Mouse (Mus musculus): ENCODE data around the gene Psg16.
A peak's percentile ranks its signal among the peaks of the same experiment; 100 is the strongest.
"Not testable (repeated sequence)": the region's sequence is repeated elsewhere in the genome, so short reads cannot be mapped to it uniquely, and the experiment has no call there.

The Psg16 gene

DNA sequence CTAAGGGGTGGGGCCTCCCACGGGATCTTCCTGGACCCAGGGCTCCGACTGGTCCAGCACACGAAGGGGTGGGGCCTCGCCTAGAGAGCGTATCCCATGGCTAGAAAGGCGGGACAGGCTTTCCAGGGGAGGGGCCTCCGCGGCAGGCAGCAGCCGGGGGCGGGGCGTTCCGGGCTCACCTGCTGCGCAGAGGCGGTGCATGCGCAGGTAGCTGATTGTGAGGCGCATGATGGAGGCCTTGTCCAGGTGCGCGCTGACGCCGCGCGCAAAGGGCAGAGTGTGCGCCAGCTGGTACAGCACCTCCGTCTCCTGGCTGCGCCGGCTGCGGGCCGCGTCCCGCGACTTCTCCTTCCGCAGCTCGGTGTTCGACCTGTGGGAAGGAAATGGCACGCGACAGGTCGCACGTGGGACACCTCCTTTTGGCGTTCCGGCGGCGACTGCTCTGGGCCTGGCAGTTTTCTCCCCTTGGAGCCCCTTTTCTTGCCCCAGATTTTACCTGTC, 17.7 kb upstream of the Psg16 start:
- peak; percentile 97 for DNase-seq

DNA sequence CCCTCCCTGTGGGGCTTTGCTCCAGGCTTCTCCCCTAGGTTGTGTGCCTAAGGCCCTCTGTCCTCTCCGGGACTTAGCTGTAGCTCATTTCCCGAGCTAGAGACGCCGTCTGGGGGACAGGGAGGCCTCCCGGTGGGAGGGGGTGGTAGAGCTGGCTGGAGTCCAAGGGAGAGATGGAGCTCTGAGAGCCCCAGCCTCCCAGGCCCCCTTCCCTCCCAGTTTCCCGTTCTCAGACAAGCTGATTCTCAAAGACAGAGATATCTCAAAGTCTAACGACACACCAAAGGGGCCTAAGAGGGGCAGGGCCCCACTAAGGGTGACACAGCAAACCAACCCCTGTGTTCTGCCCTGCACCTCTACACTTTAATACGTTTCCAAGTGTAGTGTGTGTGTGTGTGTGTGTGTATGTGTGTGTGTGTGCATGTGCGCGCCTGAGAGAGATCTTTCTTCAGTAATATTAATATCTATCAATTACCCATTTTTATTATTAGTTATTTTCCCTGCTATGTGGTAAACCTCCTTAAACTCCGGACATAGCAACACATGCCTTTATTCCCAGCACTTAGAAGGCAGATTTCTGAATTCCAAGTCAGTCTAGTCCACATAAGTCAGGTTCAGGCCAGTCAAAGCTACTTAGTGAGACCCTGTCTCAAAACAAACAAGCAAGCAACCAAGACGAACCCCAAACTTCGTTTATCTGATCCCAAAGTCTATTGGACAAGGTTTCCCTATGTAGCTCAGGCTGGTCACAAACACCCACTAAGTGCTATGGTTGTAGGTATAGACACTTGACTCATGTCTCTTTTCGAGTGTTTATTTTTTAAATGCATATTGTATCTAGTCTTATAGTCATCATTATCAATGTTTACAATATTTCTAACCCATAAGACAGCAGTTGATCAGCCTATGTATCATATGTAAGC, 17.0 kb upstream of the Psg16 start:
- no peak for DNase-seq

DNA sequence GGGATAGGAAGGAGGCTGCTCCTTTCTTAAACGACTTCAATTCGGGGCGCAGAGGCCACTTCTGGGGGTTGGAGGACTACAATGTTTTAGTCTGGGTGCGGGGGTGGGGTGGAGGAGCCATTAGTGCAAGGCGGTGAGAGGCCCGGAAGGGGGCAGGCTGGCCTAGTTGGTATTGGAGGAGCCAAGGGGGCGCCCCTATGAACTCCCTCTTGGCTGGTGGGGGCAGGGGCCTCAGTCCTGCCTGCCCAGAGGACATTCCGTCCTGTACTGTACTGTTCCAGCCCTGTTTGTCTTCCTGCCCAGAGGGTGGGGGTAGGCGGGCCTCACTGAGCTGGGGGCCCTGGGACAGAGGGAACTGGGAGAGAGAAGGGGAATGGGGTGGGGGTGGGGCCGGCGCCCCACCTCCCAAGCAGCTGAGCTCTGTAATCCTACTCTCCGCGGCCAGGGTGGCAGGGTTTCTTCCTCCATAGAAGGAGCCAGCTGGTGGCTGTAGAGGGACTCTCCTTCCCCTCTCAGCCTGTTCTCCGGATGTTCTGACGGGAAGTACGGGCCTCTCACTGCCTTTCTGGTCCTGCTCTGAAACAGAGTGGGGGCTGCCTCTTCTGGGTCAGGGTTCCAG, 15.7 kb upstream of the Psg16 start:
- peak; percentile 80 for DNase-seq

DNA sequence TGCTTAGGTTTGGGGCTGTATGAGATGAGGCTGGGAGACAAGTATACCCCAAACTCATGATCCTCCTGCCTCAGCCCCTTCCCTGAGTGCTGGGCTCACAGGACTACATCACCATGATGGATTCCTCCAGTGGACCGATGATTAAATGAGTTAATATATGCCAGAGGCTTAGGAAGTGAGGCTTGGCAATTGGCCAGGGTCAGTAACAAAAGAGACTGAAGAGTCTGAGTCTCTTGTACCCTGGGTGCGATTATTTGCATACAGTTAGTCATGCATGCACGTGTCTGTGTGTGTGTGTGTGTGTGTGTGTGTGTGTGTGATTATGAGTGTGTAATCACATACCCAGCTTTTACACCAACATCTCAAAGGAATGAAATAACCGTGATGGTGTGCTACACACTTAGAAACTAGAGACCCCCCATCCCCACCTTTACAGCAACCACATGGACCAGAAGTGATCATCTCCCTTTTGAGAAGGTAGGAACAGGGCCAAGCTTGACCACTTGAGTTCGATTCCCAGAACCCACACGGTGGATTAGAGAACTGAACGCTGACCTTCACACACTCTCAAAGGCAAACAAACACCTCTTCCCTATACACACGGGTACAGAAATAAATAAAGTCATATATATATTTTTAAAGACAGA, 14.9 kb upstream of the Psg16 start:
- peak; percentile 67 for DNase-seq

DNA sequence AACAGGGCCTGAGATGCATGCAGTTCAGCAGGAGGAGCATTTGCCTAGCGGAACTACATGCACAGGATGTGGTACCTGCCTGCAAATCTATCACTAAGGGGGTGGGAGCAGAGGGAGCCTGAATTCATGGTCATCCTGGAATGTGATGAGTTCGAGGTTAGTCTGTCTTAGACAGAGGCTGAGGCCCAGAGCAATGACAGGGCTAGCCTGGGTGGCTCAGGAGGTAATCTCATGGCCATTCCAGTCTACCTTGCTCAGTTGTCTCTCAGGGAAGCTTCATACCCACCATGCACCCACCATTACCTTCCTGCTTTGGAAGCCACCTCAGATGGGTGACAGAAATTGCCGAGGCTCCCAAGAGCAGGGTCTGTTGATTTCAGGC, 14.4 kb upstream of the Psg16 start:
- DNase-seq: no peak

DNA sequence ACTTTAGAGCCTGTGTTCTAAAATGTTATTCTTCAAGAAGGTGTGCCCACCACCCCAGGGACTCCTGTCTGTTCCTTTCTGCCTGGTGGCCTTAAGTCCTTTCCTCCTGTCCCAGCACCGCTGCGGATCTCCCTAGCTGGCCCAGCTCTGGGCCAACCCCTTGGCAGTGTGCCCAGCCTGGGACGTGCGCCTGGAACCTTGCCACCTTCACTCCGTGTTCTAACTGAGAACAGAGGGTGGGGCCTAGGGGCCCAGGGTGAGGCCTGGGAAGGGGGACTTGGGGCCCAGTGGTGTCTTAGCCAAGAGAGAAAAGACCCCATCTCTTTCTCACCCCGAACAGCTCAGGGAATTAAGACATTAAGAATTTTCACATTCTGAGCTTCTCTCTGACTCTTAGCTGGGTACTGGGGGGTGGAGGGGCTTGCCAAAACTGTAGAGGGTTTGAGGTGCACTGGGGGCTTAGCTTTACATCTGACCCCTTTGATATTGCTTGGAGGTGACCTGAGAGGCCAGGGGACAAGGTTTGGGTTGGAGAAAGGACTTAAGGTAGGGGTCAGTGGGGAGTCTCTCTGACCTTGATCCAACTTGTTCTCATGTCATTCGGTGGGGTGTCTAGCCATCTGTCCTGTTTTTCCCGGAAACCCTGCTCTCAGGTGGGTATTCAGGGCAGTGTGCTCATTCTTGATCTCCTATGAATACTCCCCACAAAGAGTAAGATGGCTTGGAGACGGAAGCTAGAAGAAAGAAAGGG, 13.6 kb upstream of the Psg16 start:
- DNase-seq: peak; percentile 91

DNA sequence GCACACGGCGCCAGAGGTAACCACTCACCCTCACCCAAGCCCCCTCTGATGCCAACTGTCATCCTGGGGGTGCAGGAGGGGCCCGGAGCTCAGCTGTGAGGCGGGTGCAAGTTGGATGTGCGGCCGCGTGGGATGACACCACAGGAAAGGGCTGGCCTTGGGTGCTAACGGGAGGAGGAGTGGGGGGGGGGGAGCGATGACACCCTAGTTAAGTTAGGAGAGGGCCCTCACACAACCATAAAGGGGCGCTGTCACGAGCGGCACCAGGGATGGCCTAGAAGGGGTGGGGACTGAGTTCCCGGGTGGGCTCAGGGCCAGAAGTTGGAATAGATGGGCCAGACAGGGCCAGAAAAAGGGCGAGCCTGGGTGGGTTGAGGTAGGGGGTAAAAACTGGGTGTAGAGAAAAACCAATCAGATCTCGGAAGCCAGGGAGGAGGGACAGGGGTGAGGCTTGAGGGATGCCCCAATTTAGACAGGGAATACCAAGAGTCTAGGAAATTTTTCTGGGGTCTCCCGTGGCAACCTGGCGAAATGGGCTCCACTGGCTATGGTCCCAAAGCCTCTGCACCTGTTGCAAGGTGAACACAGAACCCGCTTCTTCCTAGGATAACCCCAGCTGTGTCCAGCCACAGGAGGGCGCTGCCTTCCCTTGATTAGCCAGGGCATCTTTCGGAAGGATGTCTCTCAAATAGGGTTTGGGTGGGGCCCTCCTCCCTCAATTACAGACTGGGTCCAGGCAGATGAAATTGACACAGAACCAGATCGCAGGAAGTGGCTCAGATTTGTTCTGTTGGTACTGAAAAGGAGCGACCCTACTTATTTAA, 12.8 kb upstream of the Psg16 start:
- no peak for DNase-seq

DNA sequence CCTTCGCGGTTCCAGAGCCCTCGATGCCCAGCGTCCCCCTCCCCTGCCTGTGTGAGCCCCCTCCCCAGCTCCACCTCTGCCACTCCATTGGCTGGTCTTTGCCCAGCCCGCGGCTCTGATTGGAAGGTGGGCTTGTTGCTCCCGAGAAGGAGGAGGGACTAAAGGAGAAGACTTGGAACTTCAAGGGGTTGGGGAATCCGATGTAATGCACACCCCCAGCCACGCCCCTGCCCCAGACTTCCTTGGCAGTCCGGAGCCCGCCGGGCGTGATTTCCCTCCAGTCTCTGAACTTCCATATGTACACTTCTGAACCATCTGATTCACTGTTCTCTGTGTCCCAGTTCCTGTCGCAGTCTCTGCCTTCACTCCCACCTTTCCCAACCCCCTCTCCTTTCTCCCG, 11.5 kb upstream of the Psg16 start, which contains the start of gene Hif3a:
TSS of gene Hif3a (minus strand) at position 39 of the 400 bp plus-strand sequence.
- peak; percentile 40 for DNase-seq

DNA sequence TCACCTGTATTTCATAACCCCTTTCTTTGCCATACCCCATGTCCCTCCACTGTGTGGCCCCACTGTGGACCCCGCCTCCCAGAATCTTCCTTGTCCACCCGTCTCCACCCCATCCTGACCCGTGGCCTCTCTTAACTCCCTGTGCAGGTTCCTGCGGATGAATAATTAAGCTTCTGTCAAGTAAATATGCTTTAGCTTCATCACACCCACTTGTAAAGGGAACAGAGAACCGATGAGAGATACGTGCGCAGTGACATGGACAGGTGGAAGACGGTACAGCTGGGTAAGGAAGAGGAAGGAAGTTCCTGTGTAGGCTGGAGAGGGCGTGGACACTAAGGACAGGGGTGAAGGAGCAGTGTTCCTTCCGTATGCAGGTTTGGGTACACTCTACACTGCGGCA, 11.0 kb upstream of the Psg16 start:
- DNase-seq: no peak

DNA sequence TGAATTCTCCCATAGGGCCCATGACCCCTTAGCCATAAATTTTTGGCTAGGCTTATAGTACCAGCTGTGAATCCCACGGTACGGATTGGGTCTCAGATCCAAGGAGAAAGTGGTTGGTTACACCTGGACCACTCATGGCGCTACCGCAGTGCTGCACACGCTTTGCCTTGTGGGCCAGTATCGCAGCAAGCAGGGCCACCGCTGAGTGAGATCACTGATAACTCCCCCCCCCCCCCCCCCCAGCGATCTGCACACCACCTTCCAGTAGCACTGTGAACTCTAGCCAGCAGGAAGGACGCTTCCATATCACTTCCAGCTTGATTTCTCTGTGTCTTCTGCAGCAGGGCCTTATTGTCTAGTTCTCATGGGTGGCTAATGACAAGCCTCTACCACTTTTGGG, 8.2 kb upstream of the Psg16 start:
- no peak for DNase-seq

DNA sequence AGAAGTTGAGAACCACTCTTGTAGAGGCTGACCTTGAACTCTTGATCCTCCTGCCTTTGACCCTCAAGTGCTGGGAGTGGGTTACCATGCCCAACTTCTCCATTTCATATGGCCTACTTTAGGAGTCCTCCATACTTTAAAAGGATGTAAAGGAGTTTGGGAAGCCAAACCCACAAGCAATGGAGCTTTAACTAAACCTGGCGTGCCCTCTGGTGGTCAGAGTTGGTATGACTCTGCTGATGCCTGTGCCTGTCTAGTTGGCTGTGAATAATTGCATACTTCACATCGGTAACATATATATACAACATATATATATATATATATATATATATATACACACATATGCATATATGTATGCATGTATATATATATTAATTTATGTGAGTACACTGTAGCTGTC, 7.4 kb upstream of the Psg16 start:
- DNase-seq: peak; percentile 62

DNA sequence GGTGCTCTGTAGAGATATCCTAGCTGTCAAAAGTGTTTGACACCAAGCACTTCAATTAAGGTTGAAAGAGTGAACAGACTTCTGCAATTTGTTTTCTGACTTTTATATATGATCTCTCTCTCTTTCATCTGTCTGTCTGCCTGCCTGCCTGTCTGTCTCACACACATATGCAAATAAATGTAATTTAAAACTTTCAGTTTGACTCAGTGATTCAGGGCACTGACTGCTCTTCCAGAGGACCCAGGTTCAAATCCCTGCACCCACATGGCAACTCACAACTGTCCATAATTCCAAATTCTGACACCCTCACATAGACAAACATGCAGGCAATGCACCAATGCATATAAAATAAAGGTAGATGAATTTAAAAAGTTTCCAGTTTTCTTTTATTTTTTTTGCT, 6.8 kb upstream of the Psg16 start:
- DNase-seq: no peak

DNA sequence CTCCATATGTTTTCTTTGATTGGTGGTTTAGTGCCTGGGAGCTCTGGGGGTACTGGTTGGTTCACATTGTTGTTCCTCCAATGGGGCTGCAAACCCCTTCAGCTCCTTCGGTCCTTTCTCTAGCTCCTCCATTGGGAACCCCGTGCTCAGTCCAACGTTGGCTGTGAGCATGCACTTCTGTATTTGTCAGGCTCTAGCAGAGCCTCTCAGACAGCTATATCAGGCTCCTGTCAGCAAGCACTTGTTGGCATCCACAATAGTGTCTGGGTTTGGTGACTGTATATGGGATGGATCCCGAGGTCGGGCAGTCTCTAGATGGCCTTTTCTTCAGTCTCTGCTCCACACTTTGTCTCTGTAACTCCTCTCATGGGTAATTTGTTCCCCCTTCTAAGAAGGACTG, 6.2 kb upstream of the Psg16 start:
- not testable (repeated sequence) for DNase-seq

DNA sequence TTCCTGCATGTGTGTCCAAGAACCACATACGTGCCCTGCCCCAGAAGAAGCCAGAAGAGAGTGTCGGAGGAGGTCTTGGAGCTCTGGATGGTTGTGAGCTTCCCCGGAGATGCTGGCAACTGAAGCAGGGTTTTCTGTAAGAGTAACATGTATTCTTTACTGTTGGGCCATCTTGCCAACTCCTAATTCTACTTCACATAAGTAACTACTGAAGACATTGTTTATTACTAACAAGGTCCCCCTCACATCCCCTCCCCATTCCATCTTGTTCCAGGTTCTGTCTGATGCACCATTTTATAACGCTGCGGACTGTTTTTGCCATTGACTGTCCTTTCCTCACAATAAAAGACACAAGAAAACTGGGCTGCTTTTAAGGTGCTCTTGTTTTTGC, 332 bp upstream of the Psg16 start:
- DNase-seq: no peak

DNA sequence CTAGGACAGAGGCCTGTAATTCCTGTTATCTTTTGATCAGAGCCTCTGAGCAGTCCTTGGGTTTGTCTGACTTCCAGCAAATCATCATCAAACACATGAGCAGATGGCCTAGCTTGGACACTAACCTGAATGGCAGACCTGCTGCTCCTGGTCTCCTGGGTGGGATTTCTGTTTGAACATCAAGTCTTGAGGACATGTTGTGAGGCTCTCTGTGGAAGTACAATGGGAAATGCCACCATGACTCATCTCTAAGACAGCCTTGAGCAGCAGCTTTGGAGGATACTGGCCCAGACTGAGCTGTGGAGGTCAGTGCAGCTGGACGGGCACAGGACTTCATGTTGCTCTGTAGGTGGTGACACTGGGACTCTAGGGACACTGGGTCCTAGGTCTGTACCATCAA, 2.7 kb downstream of the Psg16 start:
- DNase-seq: no peak

DNA sequence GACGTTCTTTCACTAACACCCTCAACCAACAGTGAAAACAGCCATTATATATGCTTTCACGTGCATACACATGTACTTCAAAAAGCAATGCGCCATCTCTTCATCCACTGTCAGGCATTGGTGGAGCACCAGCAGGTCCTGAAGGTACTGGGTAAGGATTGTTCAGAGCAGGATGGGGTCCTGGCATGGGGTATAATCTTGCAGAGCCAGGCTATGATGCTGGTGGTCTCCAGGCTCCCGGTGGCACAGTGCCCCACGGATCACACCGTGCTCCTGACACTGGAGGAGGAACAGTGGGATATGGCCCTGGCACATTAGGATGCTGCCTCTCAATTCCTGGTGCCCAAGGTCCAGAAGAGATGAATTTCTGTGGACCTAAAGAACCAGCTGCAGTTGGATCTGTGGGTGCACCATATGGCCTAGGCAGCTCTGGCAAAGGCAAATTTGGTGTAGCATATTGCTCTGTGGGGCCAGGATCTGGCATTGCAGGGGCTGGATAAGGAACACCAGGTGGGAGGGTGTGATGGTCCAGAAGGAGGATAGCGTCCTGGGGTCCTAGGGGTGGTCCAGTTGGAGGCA, 4.3 kb downstream of the Psg16 start:
- DNase-seq: no peak

DNA sequence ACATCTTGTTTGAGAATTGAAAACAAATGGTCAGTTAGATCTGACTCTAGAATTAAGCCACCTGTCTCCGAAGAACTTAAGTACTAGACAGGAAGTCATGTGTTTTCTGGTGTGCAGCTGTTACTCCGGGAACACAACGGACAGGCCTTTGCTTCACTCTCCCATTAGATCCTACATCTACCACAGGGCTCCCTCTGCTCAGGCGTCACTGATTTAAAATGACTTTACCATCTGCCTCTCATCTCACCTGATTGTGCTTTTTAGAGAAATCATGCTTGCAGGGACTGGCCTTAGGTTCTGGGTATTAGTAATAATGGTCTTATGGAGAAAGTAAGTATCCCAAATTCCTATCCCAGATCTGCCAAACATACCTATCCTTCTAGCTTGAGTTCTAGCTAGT, 8.9 kb downstream of the Psg16 start:
- DNase-seq: no peak

DNA sequence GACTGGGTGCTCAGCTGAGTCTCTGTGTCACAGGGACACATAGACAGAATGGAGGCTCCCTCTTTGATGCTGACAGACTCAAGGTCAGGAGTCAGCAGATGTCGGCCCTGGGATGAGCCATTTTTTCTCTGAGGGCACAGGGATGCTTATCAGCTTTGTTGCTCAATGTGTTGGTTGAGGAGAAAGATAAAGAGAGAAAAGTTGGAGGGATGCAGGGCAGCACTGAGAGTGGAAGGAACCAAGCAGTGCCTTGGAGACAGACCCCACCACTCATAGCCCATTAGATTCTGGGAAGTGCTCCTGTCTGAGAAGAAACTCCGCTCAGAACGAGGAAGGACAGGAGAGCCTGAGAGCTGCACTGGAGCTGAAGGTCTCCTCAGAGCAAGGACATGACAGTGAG, 13.9 kb downstream of the Psg16 start:
- DNase-seq: no peak

DNA sequence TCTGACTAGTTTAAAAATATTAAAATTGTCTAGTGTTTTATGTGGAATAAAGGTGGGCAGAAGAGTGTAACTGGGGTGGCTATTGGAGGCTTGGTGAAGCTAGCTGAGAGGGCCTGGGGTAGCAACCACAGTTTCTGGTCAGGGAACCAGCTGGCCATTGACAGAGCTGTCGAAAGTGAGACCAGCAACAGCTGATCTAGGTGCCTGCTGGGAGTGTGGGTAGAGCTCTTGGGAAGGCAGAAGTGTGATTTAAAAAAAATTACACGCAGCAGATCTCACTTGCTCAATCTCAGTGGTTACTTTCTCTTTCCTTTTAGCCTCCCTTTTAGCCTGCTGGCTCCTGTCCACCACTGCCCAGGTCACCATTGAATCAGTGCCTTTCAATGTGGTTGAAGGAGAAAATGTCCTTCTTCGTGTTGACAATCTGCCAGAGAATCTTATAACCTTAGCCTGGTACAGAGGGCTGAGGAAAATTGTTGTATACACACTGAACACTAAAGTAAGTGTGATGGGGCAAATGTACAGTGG, 16.3 kb downstream of the Psg16 start:
- no peak for DNase-seq

DNA sequence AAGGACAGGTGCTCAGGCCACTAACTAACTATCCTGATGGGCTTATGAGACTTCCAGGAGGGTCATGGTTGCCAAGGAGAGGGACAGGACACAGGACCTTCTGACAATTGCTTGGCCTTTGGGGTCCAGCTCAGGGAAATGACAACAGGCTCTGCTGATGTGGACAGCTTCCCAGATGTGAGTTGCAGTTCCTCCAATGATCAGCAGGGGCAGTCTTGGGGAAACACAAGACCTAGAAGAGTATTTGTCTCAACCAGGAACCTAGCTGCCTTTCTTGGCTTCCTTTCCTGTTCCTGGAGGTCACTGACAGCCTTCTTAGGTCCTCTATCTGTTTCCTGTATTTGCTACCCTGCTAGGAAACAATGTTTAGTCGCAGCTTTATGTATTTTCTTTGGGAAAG, 17.4 kb downstream of the Psg16 start:
- no peak for DNase-seq

DNA sequence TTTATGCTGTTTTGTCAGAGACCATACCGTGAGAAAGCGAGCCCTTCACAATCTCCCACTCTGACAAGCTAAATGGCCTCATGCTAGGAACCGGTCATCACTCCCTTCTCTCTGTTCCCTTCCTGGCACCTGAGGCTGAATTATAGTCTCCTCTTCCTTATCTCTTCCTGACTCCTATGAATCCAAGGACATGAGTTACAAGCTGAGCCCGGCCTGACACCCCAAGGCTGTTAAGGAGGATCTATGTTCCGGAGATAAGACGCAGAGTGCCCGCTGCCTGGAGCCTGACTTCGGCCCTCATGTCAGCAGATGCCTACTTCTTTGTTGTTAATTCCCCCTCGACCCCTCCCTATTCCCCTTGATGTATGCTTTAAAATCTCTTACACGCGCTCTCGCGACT, 27.8 kb downstream of the Psg16 start:
- DNase-seq: not testable (repeated sequence)

DNA sequence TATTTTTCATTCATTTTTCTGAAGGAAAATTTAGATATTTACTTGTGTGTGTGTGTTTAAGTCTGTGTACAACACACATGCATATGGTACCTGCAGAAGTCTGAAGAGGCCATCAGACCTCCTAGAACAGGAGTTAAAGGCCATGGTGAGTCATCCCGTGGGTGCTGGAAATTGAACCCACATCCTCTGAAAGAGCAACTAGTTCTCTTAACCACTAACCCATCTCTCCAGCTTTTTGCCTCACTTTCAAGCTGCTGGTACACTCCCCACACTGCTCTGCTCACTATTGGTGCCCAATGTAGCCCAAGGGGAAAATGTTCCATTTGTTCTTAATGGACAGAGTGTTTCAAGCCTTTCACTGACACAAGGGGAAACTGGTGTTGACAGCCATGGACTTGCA, 61.5 kb downstream of the Psg16 start:
- DNase-seq: no peak
